Mouse (Mus musculus) cerebellum, adult 8-10 months (tissue): ENCODE measurements at regions not wholly inside any gene's neighbourhood (a gene's known extent, or its start where the extent isn't known, plus 50 kb on each side); places are given as distances from the start of the nearest gene placed in this dataset.

ENCODE experiments used
- DNase-seq: peaks from one replicate; pipeline ENCODE4 v3.0.0; 2022

GRCm38 (mm10) chr6:71012436-71012822 lies 56.1 kb downstream of the Foxi3 start:
- no peak for DNase-seq

- DNase-seq = peak; percentile 52
Observed at GRCm38 (mm10) chr6:71012823-71013461, 56.6 kb downstream of the Foxi3 start.

- no peak for DNase-seq
Observed at GRCm38 (mm10) chr6:71016388-71016787, 60.1 kb downstream of the Foxi3 start.

- no peak for DNase-seq
Observed at GRCm38 (mm10) chr6:71021353-71021752, 65.0 kb downstream of the Foxi3 start.

- DNase-seq = no peak
Observed at GRCm38 (mm10) chr6:71025472-71025871, 69.1 kb downstream of the Foxi3 start.

GRCm38 (mm10) chr6:71029663-71030062 lies 73.3 kb downstream of the Foxi3 start:
- no peak for DNase-seq

- DNase-seq = peak; percentile 38
Observed at GRCm38 (mm10) chr6:71030541-71030940, 74.2 kb downstream of the Foxi3 start.

- DNase-seq = no peak
Observed at GRCm38 (mm10) chr6:71044241-71044640, 87.9 kb downstream of the Foxi3 start.

GRCm38 (mm10) chr6:71045261-71045660 lies 88.9 kb downstream of the Foxi3 start:
- no peak for DNase-seq

- DNase-seq = no peak
Observed at GRCm38 (mm10) chr6:71048199-71049094, 92.1 kb downstream of the Foxi3 start.

- no peak for DNase-seq
Observed at GRCm38 (mm10) chr6:71050248-71050647, 93.9 kb downstream of the Foxi3 start.

GRCm38 (mm10) chr6:71050754-71051213 lies 93.5 kb downstream of the Thnsl2 start:
- no peak for DNase-seq

GRCm38 (mm10) chr6:71057209-71057858 lies 86.9 kb downstream of the Thnsl2 start:
- DNase-seq = no peak

- DNase-seq = no peak
Observed at GRCm38 (mm10) chr6:71060116-71060515, 84.1 kb downstream of the Thnsl2 start.

- DNase-seq = no peak
Observed at GRCm38 (mm10) chr6:71062980-71063379, 81.3 kb downstream of the Thnsl2 start.

GRCm38 (mm10) chr6:71065428-71065827 lies 78.8 kb downstream of the Thnsl2 start:
- no peak for DNase-seq

GRCm38 (mm10) chr6:71069229-71069628 lies 75.0 kb downstream of the Thnsl2 start:
- DNase-seq = no peak

GRCm38 (mm10) chr6:71074789-71075191 lies 69.4 kb downstream of the Thnsl2 start:
- DNase-seq = no peak
